Mouse (Mus musculus) retina, postnatal 1 day (tissue): ENCODE measurements at regions not wholly inside any gene's neighbourhood (a gene's known extent, or its start where the extent isn't known, plus 50 kb on each side); places are given as distances from the start of the nearest gene placed in this dataset.
"Not testable (repeated sequence)": the region's sequence is repeated elsewhere in the genome, so short reads cannot be mapped to it uniquely, and the experiment has no call there.

Experiments
- DNase-seq: peaks from one replicate; pipeline ENCODE4 v3.0.0-alpha.2; 2012

DNA sequence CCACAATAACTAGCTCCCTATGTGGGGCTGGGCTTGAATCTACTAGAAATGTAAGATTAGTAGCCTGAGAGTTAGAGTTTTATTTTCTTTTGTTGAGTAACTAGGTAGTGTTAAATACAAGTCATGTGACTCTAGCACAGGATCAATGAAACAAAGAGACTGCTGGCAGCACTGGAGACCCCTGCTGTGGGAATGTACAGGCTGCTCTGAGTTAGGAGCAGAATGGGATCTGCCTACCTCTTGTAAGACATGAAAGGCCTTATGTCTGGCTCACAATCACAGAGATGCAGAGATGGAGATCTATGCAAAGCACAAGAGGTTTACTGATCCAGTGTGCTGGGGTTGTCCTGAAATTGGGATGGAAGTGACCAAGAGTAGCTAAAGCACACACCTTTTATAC, 193.9 kb upstream of the Kcnmb2 start:
- DNase-seq: not testable (repeated sequence)

DNA sequence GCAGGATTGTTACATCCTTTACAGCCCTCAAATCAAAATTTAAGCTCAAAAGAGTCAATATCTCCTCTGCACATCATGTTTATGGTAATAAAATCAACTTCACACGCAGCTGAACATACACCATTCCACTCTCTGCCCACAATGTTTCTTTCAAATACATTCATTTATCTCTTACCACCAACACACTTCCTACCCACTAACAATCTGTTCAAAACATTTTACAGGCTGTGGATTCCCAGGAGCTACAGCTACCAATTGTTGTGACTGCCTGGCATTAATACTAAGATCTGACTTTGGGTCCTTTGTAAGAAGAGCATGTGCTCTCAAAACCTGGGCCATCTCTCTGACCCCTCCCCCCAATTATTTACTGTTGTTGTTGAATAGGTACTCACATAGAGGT, 161.0 kb upstream of the Kcnmb2 start:
- DNase-seq: no peak

DNA sequence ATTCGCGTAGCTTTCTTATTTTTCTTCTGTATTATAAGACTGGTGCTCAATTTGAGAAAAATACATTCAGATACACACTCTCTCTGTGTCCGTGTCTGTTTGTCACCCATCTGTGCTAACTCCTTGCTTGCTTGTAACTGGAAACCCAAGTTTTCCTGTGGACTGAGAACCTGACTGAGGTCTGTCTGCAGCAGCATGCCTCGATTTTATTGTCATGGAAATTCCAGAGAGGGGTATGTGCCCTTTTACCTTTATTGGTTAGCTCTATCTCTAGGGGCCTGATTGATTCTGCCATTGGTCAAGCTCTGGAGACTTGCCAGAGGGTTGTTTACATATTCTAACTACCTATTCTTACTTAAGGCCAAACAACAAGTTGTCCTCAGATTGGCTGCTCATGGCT, 146.4 kb upstream of the Kcnmb2 start:
- DNase-seq: no peak

DNA sequence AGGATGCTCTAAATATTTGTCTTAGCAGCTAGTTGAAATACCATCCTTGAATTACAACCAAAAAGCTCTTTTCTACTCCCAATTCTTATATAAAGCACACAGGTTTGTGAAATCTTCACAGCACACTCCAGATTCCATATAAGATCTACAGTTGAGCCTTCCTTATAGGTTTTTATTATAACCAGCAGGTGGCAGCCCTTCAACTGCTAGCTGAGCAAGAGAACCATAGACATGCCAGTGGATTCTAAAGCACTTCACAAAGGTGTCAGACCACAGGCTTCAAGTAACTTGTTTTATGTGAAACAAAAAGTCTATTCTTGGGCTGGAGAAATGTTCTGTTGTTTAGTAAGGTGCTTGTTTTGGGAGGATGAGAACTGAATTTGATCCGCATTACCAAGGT, 133.1 kb upstream of the Kcnmb2 start:
- DNase-seq: peak; percentile 35

DNA sequence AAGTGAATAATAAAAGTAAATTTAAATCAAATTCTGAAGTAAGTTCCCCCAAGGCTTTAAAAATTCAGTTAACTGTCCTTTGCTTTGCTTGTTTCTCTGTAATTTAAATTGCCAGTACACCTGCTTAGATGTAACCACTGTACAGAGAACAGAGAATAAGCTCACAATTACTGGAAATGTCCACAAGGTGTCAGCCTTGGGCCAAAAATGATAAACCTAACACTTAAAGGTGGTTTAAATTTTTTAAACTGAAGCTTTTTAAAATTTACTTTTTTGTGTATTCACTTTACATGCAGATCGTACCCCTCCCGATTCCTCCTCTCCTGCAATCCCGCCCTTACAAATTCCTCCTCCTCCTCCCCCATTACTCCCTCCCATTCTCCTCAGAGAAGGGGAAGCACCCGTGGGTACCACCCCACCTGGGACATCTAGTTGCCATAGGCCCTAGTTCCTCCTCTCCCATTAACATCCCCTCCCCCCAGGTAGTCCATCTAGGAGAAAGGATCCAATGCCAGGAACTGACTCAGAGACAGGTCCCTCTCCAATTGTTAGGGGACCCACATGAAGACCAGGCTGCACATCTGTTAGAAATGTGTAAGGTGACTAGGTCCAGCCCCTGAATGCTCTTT, 111.9 kb upstream of the Kcnmb2 start:
- peak; percentile 62 for DNase-seq

DNA sequence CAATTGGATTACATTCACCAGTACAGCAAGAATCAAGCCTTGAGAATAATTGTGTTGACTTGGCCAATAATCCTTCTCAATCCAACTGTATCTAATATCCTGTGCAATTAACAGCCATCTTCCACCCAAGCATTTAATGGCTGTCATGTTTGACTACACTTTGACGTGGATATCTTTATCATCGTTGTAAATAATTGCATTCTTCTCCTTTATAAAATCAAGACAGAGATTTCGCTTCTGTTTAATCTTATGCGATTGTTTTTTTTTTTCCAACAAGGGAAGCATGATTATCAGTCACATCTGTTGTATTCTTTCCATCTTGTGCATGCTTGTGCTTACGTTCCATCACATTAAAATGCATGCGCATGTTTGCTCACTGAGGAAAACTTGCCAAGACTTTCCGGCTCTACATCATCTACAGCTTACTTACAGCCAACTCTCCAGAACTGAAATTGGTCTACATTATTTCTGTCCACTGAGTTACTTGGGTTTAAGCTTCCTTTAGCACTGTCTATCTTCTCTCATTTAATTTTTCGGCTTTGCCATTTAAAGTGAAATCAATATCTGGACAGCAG, 108.8 kb upstream of the Kcnmb2 start:
- peak; percentile 75 for DNase-seq

DNA sequence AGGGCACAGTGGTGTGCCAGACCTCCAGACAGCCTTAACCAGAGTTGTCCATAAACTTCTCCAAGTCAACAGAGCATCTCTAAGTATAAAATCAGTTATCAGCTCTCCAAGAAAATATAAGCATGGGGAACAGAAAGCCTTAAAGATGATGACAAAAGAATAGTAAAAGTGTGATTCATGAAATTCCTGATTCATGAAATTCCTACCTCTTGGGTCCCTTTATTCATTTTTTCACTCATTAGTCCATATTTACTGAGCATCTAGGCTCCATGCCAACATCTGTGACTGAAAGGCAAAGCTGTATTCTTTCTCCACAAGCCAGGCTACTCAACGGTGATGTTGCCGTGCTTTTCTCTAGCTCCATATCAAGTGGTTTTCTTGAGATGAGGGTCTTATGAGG, 105.7 kb upstream of the Kcnmb2 start:
- DNase-seq: no peak

DNA sequence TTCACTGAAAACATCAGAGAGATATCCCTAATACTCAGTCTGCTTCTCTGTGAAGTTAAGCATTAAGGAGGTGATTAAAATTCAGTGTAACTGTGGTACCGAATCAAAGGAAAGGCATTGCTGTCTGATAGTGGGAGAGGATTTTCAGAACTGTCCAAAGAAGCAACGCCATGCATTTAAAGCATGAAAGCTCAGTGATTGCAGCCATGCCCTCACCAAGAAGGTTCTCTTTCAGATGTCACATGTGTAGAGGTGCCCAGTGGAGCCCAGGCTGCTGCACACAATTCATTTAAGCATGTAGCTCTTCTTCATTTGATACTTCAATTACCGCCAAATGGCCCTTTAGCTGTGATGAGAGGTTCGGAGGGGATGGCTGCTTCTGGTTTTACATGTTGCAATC, 103.1 kb upstream of the Kcnmb2 start:
- DNase-seq: no peak

DNA sequence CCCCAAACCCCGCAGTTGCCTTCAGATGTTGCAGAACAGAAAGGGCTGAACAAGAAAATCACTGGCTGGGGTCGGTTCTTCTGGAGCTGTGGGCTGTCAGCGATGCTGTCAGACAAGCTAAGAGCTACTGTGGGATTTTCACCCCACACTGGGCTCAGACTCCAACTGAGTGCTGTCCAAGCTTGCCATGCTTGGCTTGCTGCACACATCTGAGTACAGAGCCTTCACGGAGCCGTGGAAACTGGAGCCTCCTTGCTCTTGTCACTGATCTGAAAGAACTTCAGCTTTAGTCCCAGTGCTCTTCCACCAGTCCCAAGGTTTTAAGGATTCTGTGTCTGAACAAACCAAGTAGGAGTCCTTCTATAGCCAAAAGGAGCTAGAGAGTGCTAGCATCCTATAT, 98.3 kb upstream of the Kcnmb2 start:
- no peak for DNase-seq

DNA sequence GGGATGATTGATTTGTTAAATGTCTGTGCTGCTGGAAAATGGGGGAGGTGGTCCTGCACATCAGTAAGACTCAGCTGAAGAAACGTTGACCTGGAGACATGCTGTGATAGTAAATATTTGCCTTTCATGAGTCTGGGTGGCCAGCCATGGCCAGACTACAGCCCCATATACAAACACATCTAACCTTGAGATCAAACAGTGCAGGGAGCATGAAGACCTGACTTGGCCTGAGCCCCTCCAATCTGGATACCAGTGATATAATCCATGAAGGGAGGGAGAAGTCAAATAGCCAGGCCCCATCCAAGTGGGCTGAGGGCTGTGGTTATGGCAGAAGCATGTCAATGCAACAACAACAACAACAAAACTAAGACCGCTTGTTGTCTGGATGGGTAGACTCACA, 94.6 kb upstream of the Kcnmb2 start:
- DNase-seq: no peak

DNA sequence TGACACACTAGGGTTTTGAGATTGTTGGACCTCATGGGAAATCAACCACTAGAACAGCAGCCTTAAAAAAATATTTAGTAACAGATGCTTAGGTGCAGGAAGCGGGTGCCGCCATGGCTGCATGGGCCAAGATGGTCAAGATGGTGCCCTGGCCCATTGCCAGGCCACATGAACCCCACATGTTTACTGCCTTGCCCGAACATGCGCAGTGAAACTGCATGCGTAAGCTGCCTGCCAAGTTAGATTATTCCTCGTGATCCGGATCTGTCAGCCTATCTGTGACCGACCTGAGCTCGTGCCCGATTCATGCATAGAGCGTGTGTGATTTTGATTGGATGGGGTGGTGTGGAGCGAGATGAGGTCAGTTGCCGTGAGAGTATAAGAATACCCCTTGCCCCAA, 93.2 kb upstream of the Kcnmb2 start:
- DNase-seq: not testable (repeated sequence)

DNA sequence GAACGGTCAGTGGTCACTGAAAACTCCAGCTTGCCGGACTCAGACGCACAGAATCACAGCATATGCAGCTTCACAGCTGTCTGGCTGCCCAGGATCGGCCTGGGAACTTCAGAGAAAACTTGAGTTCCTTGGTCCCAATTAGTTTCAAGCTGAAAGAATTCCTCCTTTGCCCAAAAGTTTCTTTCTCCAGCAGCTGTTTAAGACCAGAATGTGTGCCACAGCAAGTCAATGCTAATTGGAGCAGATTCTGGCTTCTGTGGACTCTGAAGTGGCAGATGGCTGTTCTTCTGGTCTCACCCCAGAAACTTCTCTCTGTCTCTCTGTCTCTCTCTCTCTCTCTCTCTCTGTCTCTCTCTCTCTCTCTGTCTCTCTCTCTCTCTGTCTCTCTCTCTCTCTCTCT, 91.1 kb upstream of the Kcnmb2 start:
- peak; percentile 14 for DNase-seq

DNA sequence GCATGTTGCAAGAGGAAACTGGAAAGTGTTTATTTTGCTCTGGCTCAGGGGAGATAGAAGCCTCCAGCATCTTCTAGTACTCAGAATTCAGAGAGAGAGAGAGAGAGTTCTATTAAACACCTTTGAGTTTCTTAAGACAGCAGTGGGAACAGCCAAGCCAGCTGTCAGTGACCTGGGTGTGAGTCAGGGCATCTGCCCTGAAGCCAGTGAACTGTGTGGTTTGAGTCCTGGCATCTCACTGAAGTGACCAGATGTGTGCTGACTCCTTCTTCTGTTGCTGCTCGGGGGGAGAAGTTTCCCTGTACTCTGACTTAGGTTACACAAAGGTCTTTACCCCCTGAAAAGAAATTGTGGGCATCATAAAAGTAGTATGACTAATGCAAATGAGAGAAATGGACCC, 70.4 kb upstream of the Kcnmb2 start:
- no peak for DNase-seq

DNA sequence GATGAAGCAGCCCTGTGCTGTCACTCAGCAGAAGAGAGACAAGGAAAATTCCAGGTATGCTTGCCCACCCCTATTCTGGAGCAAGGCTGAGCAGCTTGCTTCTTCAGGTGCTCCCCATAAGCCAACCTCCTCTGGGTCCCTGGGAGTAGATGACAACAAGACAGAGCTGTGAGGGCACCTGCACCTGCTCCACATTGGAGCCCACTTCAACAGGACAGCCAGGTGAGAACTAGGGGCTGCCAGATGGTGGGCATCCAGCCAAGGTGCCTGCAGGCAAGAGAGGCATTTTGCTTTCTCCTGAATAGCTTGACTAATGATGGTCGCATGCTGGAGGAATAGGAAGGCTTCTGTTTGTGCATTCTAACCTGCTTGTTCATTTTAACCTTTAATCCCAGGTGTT, 61.1 kb upstream of the Kcnmb2 start:
- DNase-seq: no peak

DNA sequence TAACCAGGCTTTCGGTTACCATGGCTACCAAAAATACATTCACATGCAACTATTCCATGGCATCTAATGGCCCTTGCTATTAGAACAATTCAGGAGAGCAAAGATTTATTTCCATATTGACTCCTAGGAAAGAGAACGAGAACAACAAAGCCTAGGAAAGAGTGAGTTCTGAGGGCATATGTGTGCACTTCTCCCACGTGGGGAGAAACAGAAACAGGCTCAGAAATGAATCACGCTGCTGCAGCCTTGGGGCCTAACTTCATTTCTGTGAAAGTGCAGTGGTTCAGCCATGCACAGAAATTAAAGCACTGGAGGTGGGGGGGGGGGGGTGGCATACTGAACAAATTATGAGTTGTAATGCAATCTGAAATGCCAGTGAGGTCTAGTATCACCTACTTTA, 55.2 kb upstream of the Kcnmb2 start:
- DNase-seq: no peak
